Mouse (Mus musculus) ES-Bruce4 (cell line): ENCODE data around the gene Bcl11a.

ENCODE experiments used
- CTCF ChIP-seq: IDR thresholded peaks from one replicate; pipeline ENCODE4 v1.8.1; 2011; ENCODE audit warnings: low read depth, low read length
- EP300 ChIP-seq: IDR thresholded peaks from 2 replicates; pipeline ENCODE4 v1.6.1; 2011; ENCODE audit warnings: low read depth, low read length; ENCODE audit not compliant: insufficient read depth

- TF ChIP-seq EP300, result no peak
- no peak for TF ChIP-seq CTCF
Observed at GRCm38 (mm10) chr11:24197424-24197823, 119.6 kb downstream of the Bcl11a start.
